Mouse (Mus musculus) ES-E14 (cell line): Measurements from ENCODE around the gene Prmt8. TPM values are rescaled to one million over a fixed set of nuclear protein-coding genes. Genes with fewer than 3 reads are reported as not detected.

Experiments used
- DNase-seq: peaks from one replicate; pipeline ENCODE4 v3.0.0-alpha.2; 2013; ENCODE audit warnings: low read depth, low spot score
- H3K27ac ChIP-seq: 2 replicates; pipeline ENCODE4 v1.5.1; 2012; ENCODE audit warnings: low read depth, mild to moderate bottlenecking, low read length, moderate library complexity, mixed read lengths; ENCODE audit not compliant: poor library complexity, insufficient read depth, severe bottlenecking
- H3K36me3 ChIP-seq: 2 replicates; pipeline ENCODE4 v1.6.1; 2012; ENCODE audit warnings: mild to moderate bottlenecking, low read length, moderate library complexity, mixed read lengths; ENCODE audit not compliant: control insufficient read depth, poor library complexity, insufficient read depth, severe bottlenecking
- H3K4me1 ChIP-seq, 2 experiments: fragments of 150-350 bp in 1 of 2; sonication (generic) in 1 of 2; 2 replicates each; pipeline ENCODE4 v1.6.1; 2012; ENCODE audit warnings: low read length in 2 of 2, mild to moderate bottlenecking in 1 of 2, mixed read lengths in 1 of 2; ENCODE audit not compliant: control insufficient read depth in 2 of 2, insufficient read depth in 2 of 2, poor library complexity in 1 of 2
- H3K4me3 ChIP-seq, 2 experiments: fragments of 150-350 bp in 1 of 2; sonication (generic) in 1 of 2; 2 replicates each; pipeline ENCODE4 v1.5.1; 2012; ENCODE audit warnings: low read length in 2 of 2, low read depth in 1 of 2, mild to moderate bottlenecking in 1 of 2, mixed read lengths in 1 of 2; ENCODE audit not compliant: insufficient read depth in 1 of 2, poor library complexity in 1 of 2, severe bottlenecking in 1 of 2
- H3K9ac ChIP-seq: 2 replicates; pipeline ENCODE4 v1.6.1; 2012; ENCODE audit warnings: low read depth, mild to moderate bottlenecking, low read length, mixed read lengths; ENCODE audit not compliant: poor library complexity, insufficient read depth, severe bottlenecking
- H3K9me3 ChIP-seq: fragments of 150-350 bp; sonication (generic); 2 replicates; pipeline ENCODE4 v1.6.1; 2012; ENCODE audit warnings: low read depth, mild to moderate bottlenecking, low read length; ENCODE audit not compliant: control insufficient read depth, insufficient read depth
- CHD2 ChIP-seq: IDR thresholded peaks from 2 replicates; pipeline ENCODE4 v1.6.1; 2014; ENCODE audit warnings: mild to moderate bottlenecking, low read depth, low read length, inconsistent platforms
- HCFC1 ChIP-seq: IDR thresholded peaks from 2 replicates; pipeline ENCODE4 v1.6.1; 2012; ENCODE audit warnings: low read length, inconsistent platforms, borderline replicate concordance; ENCODE audit not compliant: insufficient read depth
- MAFK ChIP-seq: IDR thresholded peaks from 2 replicates; pipeline ENCODE4 v1.6.1; 2014; ENCODE audit warnings: mild to moderate bottlenecking, low read depth, low read length, inconsistent platforms; ENCODE audit not compliant: insufficient read depth
- ZC3H11A ChIP-seq: IDR thresholded peaks from 2 replicates; pipeline ENCODE4 v1.6.1; 2012; ENCODE audit warnings: low read depth, mild to moderate bottlenecking, inconsistent platforms, low read length, borderline replicate concordance
- ZNF384 ChIP-seq: IDR thresholded peaks from 2 replicates; pipeline ENCODE4 v1.6.1; 2012; ENCODE audit warnings: low read depth, low read length, inconsistent platforms
- in situ Hi-C, 2 experiments: fragments of 600-800 bp; cut with MboI; formaldehyde crosslinking; loops; one replicate each; pipeline ENCODE4 v1.15.1; 2025; ENCODE audit warnings: low sequenced_read_pairs in 2 of 2, inconsistent platforms in 1 of 2; ENCODE audit not compliant: unreplicated experiment in 2 of 2
- total RNA-seq: library from RNA; depleted of rRNA; stranded (reverse); fragments of 300-350 nt; gene quantifications from 2 replicates; pipeline ENCODE4 v1.2.3, GENCODE M21; 2012

Prmt8 gene
- total RNA-seq, 1 experiment: 2.1 TPM

- H3K36me3 ChIP-seq: no peaks in the 10 kb centered on the region
- H3K4me1 ChIP-seq: no peaks in the 10 kb centered on the region
- no peak overlapping the region for H3K4me3 ChIP-seq
- TF ChIP-seq CHD2: no peak
- TF ChIP-seq ZNF384: no peak
- no peak for TF ChIP-seq HCFC1
- no peak for TF ChIP-seq ZC3H11A
- TF ChIP-seq MAFK: no peak
- H3K27ac ChIP-seq: no peak overlapping the region
- no peak for DNase-seq
- in situ Hi-C loops: no loop called here
- no peaks in the 10 kb centered on the region for H3K9me3 ChIP-seq
- no peak overlapping the region for H3K9ac ChIP-seq
Measured at GRCm38 (mm10) chr6:127669313-127669712, 100.0 kb downstream of the Prmt8 start.

GRCm38 (mm10) chr6:127663263-127663662 lies 106.0 kb downstream of the Prmt8 start:
- in situ Hi-C loops: no loop called here
- Histone ChIP-seq H3K4me3 (no peak overlapping the region), H3K27ac (no peak overlapping the region), H3K36me3 (no peaks in the 10 kb centered on the region), H3K9ac (no peak overlapping the region), H3K9me3 (no peaks in the 10 kb centered on the region), H3K4me1 (no peaks in the 10 kb centered on the region)
- TF ChIP-seq CHD2: no peak
- TF ChIP-seq HCFC1: no peak
- TF ChIP-seq ZC3H11A: no peak
- no peak for TF ChIP-seq ZNF384
- TF ChIP-seq MAFK: no peak
- DNase-seq: no peak

DNA sequence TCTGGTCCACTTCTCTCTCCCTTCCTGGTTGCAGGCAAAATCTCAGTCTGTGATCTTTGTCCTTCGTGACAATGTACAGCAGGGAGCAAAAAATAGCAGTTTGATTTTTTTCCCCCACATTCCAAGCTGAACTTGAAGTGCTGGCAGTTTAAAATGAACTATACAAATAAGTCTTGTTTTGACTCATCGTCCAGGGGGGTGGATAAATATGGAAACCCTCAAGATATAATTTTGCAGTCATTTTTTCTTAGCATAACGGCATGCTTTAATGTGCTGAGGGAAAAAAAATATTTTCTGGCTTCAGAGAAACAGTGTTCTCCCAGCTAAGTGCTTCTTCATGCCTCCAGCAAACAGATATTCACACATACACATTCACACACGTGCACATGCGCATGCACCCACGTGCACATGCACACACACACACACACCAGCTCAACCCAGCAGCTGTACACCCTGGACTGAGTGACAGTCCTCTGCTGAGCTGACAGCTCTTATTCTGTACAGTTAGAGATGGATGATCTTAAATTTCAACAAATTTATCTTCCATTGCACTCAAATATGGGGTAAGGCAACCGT lies 107.5 kb downstream of the Prmt8 start:
- Histone ChIP-seq H3K27ac (no peak overlapping the region), H3K4me1 (no peaks in the 10 kb centered on the region), H3K9ac (no peak overlapping the region), H3K4me3 (no peak overlapping the region), H3K36me3 (no peaks in the 10 kb centered on the region), H3K9me3 (no peaks in the 10 kb centered on the region)
- no peak for DNase-seq
- no peak for TF ChIP-seq CHD2
- TF ChIP-seq ZNF384: no peak
- no peak for TF ChIP-seq MAFK
- TF ChIP-seq ZC3H11A: no peak
- no peak for TF ChIP-seq HCFC1
- in situ Hi-C loops: no loop called here

- H3K4me3 ChIP-seq: no peak overlapping the region
- DNase-seq: no peak
- in situ Hi-C loops: no loop called here
- TF ChIP-seq CHD2: no peak
- no peak for TF ChIP-seq ZNF384
- TF ChIP-seq HCFC1: no peak
- TF ChIP-seq ZC3H11A: no peak
- TF ChIP-seq MAFK: no peak
- H3K27ac ChIP-seq: no peak overlapping the region
- H3K9me3 ChIP-seq: no peaks in the 10 kb centered on the region
- no peak overlapping the region for H3K9ac ChIP-seq
- H3K4me1 ChIP-seq: no peaks in the 10 kb centered on the region
- no peaks in the 10 kb centered on the region for H3K36me3 ChIP-seq
Measured at GRCm38 (mm10) chr6:127659966-127660365, 109.3 kb downstream of the Prmt8 start.

GRCm38 (mm10) chr6:127659472-127659871 lies 109.8 kb downstream of the Prmt8 start:
- in situ Hi-C loops: no loop called here
- Histone ChIP-seq H3K4me3 (no peak overlapping the region), H3K9me3 (no peaks in the 10 kb centered on the region), H3K4me1 (no peaks in the 10 kb centered on the region), H3K36me3 (no peaks in the 10 kb centered on the region), H3K9ac (no peak overlapping the region), H3K27ac (no peak overlapping the region)
- TF ChIP-seq HCFC1: no peak
- no peak for TF ChIP-seq CHD2
- no peak for TF ChIP-seq ZC3H11A
- no peak for TF ChIP-seq ZNF384
- TF ChIP-seq MAFK: no peak
- DNase-seq: no peak
